Mouse (Mus musculus): Measurements from ENCODE around the gene Gm4985.
"Not testable (repeated sequence)": the region's sequence is repeated elsewhere in the genome, so short reads cannot be mapped to it uniquely, and the experiment has no call there.

Gm4985 gene

DNA sequence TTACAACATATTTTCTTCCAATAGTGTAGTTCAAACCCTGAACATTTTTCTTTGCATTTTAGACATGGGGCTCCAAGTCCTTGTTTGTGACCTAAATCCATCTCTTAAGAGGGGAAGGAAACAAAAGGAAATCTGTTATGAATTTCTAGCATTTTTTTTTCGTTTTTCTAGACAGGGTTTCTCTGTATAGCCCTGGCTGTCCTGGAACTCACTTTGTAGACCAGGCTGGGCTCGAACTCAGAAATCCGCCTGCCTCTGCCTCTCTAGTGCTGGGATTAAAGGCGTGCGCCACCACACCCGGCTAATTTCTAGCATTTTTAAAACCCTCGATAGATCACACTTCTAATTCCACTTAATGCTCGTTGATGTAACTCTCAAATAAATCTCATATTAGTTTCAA, at the start of gene Gm4985:
TSS of gene Gm4985 (minus strand) at position 101 of the 400 bp plus-strand sequence.
- DNase-seq (ENCODE audit: low spot score): not testable (repeated sequence)

DNA sequence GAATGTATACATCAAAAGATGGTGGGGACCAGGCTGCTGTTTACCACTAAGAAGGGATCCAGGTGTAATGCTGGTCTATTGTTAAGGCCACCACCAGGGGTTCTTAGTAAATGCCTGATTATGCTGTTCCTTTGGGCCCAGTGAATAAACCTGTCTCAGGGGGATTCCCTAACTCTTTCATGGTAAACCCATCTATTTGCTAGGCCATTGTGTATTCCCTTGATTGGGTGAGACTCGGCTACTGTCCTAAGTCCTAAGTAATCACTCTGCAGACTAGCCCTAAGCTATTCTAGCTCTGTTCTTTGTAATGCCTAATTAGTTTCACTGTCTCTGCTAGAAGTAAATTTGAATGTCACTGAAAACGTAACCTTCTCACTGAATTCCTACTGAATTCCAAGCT, 4.6 kb downstream of the Gm4985 start:
- DNase-seq (ENCODE audit: low spot score): no peak

Data from layer of hippocampus, adult 9-10 months (tissue).